Mouse (Mus musculus): ENCODE results near the gene Cd47. TPM values are rescaled to one million over a fixed set of nuclear protein-coding genes. Genes with fewer than 3 reads are reported as not detected.

Cd47 gene
- total and polyA plus RNA-seq, 3 experiments, result 102 to 277 (median 142) TPM

DNA sequence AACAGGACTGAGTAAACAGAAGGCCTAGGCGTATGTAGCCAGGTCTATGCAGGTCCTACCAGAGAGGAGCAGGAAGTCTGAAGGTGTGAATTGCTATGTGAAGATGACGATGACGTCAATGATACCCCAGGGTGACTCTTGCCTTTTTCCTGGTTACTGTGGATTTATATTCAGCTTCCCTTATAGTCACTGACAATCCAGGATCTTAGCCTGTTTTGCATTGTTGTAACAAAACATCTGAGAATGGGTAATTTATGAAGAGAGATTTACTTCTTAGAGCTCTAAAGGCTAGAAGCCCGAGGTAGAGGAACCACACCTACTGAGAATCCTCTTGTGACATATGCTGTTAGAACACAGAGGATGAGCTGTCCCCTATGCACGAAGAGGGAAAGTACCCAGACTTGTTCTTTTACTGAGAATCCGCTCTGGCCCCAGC, 135.7 kb downstream of the Cd47 start (continued):
- TF ChIP-seq ETS1 (conservative IDR thresholded peaks at IDR 0.05; ENCODE audit: low read depth, low read length), result peak; percentile 79

DNA sequence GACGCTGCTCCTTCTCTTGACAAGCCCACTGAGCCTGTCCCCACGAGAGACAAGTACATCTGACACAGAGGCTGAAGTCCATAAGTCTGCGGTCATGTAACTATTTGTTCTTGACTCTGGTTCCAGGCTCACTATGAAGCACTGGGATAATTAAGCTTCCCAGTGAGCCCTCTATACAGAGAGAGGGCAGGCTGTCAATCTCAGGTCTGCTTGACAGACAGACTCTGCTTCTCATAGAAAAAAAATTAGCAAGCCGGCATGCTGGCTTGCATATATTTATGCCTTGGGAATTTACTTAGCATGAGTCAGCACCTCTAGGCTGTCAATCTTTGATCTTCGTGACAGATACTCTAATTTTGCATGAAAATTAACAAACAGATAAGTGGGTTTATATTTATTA, 136.5 kb downstream of the Cd47 start:
- peak; percentile 78 for DNase-seq (ENCODE audit: extremely low read depth)
- TF ChIP-seq ZKSCAN1 (IDR thresholded peaks at IDR 0.05; ENCODE audit: borderline replicate concordance, low read depth, low read length) (no peak), CTCF (conservative IDR thresholded peaks at IDR 0.05 in 1 of 2, IDR thresholded peaks at IDR 0.05 in 1 of 2; ENCODE audit: low read depth in 2 of 2, low read length in 2 of 2) (no peak), NELFE (IDR thresholded peaks at IDR 0.05; ENCODE audit: low read depth, low read length) (no peak), NRF1 (IDR thresholded peaks at IDR 0.05; ENCODE audit: low read depth, low read length) (no peak), MAFK (IDR thresholded peaks at IDR 0.05; ENCODE audit: insufficient replicate concordance, low read length) (peak; percentile 98), CHD1 (IDR thresholded peaks at IDR 0.05; ENCODE audit: low read depth, low read length) (no peak), KAT2A (IDR thresholded peaks at IDR 0.05; ENCODE audit: insufficient replicate concordance, low read length) (no peak), HCFC1 (IDR thresholded peaks at IDR 0.05; ENCODE audit: low read depth, low read length) (no peak), UBTF (IDR thresholded peaks at IDR 0.05; ENCODE audit: low read depth, low read length) (no peak), PAX5 (IDR thresholded peaks at IDR 0.05; ENCODE audit: low read length) (no peak), TBP (conservative IDR thresholded peaks at IDR 0.05; ENCODE audit: low read depth, low read length) (no peak), CHD2 (IDR thresholded peaks at IDR 0.05; ENCODE audit: low read length) (no peak), IRF4 (IDR thresholded peaks at IDR 0.05; ENCODE audit: low read depth, low read length) (peak; percentile 45; the same call in 1 of the 2 replicates), ZNF384 (IDR thresholded peaks at IDR 0.05; ENCODE audit: low read depth, low read length) (peak; percentile 95), MYC (IDR thresholded peaks at IDR 0.05; ENCODE audit: low read depth, low read length) (peak; percentile 81), JUND (conservative IDR thresholded peaks at IDR 0.05; ENCODE audit: low read depth, low read length) (0 out of 2 replicates have a peak, but pooled peaks have one; percentile 37), MXI1 (IDR thresholded peaks at IDR 0.05; ENCODE audit: low read depth, low read length) (no peak), MEF2A (IDR thresholded peaks at IDR 0.05; ENCODE audit: borderline replicate concordance, low read depth, low read length) (0 out of 2 replicates have a peak, but pooled peaks have one; percentile 46), GABPA (IDR thresholded peaks at IDR 0.05; ENCODE audit: insufficient replicate concordance, low read depth, low read length) (0 out of 2 replicates have a peak, but pooled peaks have one; percentile 19), ELF1 (IDR thresholded peaks at IDR 0.05; ENCODE audit: low read depth, low read length) (no peak), RAD21 (IDR thresholded peaks at IDR 0.05; ENCODE audit: low read depth, low read length) (no peak; the same call in 1 of the 2 replicates), USF1 (IDR thresholded peaks at IDR 0.05; ENCODE audit: low read depth, low read length) (no peak), RCOR1 (conservative IDR thresholded peaks at IDR 0.05; ENCODE audit: low read depth, low read length) (no peak), SIN3A (IDR thresholded peaks at IDR 0.05; ENCODE audit: low read length) (peak; percentile 52; the same call in 1 of the 2 replicates), SMC3 (IDR thresholded peaks at IDR 0.05; ENCODE audit: low read depth, low read length) (no peak), ETS1 (conservative IDR thresholded peaks at IDR 0.05; ENCODE audit: low read depth, low read length) (peak; percentile 95), TCF12 (IDR thresholded peaks at IDR 0.05; ENCODE audit: low read depth, low read length) (peak; percentile 56), ZMIZ1 (IDR thresholded peaks at IDR 0.05; ENCODE audit: low read depth, low read length) (0 out of 2 replicates have a peak, but pooled peaks have one; percentile 19), POLR2A (IDR thresholded peaks at IDR 0.05; ENCODE audit: low read depth, low read length) (no peak; the same call in 1 of the 2 replicates), E2F4 (IDR thresholded peaks at IDR 0.05; ENCODE audit: insufficient replicate concordance, low read depth, low read length) (no peak), EP300 (IDR thresholded peaks at IDR 0.05; ENCODE audit: low read length) (peak; percentile 73), BHLHE40 (IDR thresholded peaks at IDR 0.05; ENCODE audit: low read depth, low read length) (peak; percentile 75), MAX (IDR thresholded peaks at IDR 0.05; ENCODE audit: low read length) (peak; percentile 46), ZC3H11A (IDR thresholded peaks at IDR 0.05; ENCODE audit: low read depth, low read length) (no peak), JUN (IDR thresholded peaks at IDR 0.05; ENCODE audit: insufficient read depth, low read depth, low read length) (peak; percentile 46; the same call in 1 of the 2 replicates), POLR2AphosphoS2 (IDR thresholded peaks at IDR 0.05; ENCODE audit: low read depth, low read length) (no peak), USF2 (conservative IDR thresholded peaks at IDR 0.05; ENCODE audit: low read depth, low read length) (no peak), MAZ (IDR thresholded peaks at IDR 0.05; ENCODE audit: low read depth, low read length) (no peak)
- Histone ChIP-seq H3K9ac (ENCODE audit: insufficient read depth, low read depth) (peak overlapping the region; percentile 78), H3K4me1 (ENCODE audit: control insufficient read depth in 1 of 2, insufficient read depth in 2 of 2) (peaks cover 34 to 74% of the 10 kb centered on the region in 2 experiments), H3K4me2 (ENCODE audit: insufficient read depth, low read depth, poor library complexity, severe bottlenecking) (peak overlapping the region; percentile 64), H3K36me3 (replicated peaks in 1 of 2; ENCODE audit: control insufficient read depth in 1 of 2, insufficient read depth in 1 of 2, low read length in 1 of 2) (peaks cover 5 to 22% of the 10 kb centered on the region in 2 experiments), H3K9me3 (replicated peaks; ENCODE audit: low read length) (peaks cover 8% of the 10 kb centered on the region), H3K27ac (ENCODE audit: insufficient read depth, low read depth) (peak overlapping the region; percentile 100), H3K79me2 (replicated peaks; ENCODE audit: control insufficient read depth, extremely low read depth, insufficient read depth, poor library complexity, severe bottlenecking) (peaks cover 31% of the 10 kb centered on the region), H3K4me3 (replicated peaks in 1 of 3; ENCODE audit: low read depth in 2 of 3, low read length in 2 of 3, poor library complexity in 1 of 3) (no peak overlapping the region), H3K27me3 (replicated peaks) (no peaks in the 10 kb centered on the region)
- in situ Hi-C loops (cut with MboI; ENCODE audit: low pct_ligation_motif_present, low pct_unique_long_range_greater_than_20kb, low sequenced_read_pairs), result no loop called here
- dilution Hi-C loops (cut with MboI; ENCODE audit: extremely low pct_ligation_motif_present, extremely low pct_unique_long_range_greater_than_20kb, low sequenced_read_pairs), result no loop called here
